Mouse (Mus musculus): Measurements from ENCODE around the gene Vmp1.

The Vmp1 gene

DNA sequence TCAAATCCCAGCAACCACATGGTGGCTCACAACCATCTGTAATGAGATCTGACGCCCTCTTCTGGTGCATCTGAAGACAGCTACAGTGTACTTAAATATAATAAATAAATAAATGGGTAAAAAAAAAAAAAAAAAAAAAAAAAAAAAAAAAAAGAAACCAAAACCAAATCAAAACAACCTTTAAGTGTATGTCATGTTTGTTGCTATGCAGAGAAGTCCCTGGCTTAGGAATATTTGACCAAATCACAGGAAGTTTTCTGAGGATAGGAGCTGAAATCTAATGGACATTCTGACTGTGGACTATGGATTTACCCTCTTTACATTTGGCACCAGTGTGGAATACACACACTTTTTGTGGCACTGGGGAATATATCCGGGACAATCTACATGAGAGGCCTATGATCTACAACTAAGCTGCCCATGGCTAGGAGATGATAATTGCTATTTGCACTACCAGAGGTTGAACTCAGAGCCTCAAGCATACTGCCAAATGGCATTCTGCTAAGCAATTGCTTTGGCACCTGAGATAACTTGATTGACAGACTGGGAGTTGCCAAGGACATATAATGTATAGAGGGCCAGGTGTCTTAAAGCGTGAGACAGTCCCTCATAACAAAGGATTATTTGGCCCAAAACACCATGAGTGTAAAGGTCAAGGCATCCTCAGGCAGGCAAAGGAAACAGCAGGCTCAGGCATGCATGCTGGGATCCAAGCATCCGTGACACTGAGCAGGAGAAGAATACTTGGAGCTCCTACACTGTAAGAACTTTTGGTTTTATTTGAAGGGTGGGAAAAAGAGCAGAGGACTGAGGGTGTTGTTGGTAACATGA is 84.0 kb downstream of the Vmp1 start:
- DNase-seq: no peak

DNA sequence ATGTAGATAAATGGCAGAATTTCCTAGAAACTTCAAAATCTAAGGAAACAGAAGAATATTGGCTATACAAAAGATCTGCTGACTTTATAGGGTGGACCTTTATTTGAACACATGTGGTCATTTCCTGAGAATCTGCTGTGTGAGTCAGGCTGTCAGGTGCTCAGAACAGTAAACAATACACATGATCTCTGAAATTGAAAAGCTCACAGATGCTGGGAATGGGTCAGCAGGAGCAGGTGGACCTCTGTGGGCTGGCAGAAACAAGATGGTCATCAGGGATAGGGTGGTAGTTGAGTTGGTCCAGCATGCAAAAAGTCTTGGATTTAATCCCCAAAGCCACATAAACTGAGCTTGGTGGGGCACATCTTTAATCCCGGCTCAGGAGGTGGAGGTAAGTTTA is 85.1 kb downstream of the Vmp1 start:
- no peak for DNase-seq

DNA sequence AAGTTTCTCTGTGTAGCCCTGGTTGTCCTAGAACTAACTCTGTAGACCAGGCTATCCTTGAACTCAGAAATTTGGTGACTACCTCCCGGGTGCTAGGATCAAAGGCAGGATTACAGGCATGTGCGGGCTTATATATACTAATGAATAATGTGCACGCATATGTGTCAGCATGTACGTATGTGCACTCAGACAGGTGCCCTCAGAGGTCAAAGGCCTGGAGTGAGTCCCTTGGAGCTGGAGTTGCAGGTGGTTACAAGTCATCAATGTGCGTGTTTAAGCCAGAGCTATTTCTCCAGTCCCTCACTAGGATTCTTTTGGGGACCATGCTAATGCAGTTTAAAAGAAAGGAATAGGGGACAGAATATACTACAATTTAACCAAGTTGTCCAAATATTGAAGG is 85.5 kb downstream of the Vmp1 start:
- no peak for DNase-seq

DNA sequence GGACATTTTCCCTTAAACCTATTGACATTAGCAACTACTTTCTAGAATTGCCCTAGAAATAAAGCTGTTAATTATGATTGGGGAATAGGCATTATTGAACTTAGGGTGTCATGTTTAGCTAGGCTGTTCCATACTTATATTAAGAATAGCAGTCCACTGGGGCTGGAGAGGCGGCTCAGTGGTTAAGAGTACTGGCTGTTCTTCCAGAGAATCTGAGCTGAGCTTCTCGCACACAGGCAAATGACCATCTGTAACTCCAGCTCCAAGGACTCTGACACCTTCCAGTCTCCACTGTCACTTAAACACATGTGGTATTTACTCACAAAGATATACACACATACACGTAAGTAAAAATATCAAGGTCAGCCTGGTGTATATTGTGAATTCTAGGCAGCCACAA is 86.7 kb downstream of the Vmp1 start:
- DNase-seq: no peak

DNA sequence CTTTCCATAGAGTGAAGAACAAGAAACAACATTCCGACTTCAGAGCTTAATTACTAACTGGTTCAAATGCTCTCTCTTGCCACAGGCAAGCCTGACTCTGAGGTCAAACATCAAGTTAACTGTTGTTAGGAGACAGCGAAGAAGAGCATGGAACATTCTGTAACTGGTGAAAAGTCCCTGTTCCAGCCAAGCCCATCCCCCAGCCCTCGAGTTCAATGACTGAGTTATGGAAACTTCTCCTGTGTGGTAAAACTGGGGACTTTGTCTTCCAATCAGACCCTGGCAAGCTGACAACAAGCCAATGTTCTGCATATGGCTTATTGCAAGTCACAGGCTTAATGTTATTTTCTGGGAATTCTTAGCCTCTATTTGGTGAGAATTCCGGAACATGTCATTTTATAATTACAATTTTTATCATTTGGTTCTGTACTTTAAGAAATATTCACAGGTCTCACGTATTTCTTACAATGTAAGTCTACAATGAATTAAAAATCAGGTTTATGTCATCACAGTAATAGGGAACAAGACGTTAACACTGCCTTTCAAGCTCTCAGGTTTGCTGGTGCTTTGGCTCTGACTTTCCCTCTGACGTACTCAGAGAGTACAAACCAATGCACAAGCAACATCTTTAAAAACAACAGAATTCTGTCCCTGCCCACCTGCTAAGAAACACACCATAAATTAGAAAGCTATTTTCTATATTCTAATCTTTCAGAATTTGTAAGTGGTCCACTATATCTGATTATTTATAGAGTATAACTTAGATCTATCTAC is 87.3 kb downstream of the Vmp1 start:
- peak; percentile 21 for DNase-seq

DNA sequence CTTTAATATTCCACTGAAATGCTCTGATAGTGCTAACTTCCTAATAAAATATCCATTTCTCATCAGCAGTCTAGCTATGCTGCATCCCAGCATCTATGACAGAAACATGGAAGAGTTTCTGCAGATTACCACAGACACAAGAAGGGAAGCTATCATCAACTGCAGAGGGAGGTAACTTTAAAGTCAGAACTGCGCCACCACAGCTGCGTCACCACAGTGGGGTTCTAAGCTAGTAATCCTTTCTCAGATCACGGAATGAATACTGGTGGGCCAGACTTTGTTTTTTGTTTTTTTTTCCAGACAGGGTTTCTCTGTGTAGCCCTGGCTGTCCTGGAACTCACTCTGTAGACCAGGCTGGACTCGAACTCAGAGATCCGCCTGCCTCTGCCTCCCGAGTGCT is 88.3 kb downstream of the Vmp1 start:
- no peak for DNase-seq

DNA sequence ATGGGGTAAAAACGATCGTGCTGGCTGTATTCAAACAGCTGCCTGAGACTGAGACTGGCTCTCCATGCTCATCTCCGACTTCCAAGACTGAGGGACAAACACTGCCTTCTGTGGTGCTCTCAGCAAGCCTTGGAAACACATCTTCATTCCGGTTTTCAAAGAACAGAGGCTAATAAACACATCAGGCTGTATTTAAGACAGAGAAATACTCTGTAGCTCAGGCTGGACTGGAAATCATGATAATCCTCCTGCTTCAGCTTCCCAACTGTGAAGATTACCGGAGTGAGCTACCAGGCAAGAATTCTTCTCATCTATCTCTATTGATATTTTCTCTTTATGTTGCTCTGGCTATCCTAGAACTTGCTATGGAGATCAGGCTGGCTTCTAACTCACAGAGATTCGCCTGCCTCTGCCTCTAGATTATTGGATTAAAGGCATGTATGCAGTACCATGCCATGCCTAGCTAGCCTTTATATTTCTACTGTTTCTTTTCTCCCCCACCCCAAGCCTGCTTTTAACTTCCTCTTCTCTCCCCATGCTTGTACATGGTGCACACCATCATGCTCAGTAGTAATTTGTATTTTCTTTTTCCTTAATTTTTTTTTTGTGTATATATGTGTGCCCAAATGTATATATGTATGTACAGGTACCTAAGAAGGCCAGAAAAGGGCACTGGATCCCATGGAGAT is 89.3 kb downstream of the Vmp1 start:
- DNase-seq: no peak

DNA sequence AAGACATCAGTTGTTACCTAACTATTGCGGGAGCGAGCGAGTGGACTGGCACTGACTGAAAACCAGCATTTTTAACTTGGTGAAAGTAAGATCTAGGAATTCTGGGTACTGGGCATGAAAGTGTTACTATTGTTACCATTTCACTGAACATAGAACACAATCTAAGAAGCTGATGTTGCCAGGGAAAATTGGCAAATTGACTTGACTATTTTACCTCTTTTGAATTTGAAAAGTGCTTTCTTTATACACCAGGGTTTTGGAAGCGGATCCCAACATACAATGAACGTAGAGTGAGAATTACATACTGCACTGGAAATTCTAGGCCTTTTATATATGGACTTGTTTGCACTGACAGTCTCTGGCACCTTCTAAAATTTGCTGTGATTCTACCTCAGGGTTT is 90.2 kb downstream of the Vmp1 start:
- DNase-seq: no peak

DNA sequence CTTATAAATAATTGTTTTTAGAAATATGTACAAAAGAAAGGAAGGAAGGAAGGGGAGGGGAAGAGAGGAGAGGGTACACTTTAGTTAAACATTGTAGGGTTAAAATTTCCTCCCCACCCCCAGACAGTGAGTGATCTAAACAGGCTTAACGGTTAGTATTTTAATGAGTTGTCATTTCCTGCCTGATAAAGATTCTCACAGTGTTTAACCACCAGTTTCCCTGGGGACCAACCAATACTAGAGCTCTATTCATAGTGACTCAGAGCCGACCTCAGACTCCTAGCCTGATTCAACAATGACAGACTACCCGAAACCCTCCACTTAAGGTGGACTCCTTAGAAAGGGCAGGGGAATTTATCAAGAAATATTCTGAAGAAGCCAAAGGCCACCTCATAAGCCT is 90.6 kb downstream of the Vmp1 start:
- DNase-seq: no peak

DNA sequence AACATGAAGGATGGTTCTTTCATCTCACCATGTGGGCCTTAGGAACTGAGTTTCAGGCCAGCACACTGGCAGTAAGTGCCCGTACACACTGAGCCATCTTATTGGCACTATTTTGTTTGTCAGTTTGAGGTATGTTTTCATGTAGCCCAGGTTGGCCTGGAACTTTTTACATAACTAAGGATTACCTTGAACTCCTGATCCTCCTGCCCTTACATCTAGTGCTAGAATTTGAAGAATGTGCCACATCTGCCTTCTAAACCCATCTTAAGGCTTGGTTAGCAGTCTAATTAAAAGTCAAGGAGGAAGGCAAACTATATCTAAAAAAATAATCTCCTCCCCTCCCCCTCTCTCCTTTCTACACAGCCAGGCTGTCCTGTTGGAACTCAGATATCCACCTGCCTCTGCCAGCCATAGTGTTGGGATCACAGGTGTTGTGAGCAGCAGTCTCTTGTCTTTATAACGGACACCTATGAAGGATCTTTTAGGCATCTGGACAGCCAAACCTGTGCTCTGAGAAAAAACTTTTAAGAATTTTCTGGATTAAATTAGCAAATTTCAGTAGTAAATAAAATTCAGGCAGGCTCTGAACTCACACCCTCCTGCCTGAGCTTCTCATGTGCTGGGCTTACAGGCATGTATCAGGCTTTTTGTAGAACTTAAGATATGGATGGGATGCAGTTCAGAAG is 91.6 kb downstream of the Vmp1 start:
- DNase-seq: no peak

DNA sequence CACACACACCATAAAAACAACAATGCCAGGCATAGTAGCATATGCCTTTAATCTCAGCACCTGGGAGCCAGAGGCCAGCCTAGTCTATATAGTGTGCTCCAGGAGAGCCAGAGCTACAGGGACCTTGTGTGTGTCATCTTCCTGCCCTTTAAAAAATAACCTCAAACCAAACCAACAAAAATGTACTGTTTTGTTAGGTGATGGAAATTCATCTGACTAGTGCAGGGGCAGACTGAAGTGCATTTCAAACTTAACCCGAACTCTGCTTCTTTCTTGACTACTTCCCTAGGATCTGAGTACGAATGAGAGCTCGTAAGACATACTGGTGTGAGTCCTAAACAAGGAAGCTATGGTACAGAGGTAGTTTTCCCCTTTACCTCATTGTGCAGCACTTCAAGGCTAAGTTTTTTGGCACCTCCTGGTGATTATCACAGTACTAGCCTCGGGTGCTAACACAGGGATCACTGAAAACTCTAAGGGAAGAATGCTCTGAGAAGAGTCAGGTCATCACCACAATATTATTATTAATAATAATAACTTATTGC is 92.3 kb downstream of the Vmp1 start:
- DNase-seq: no peak

DNA sequence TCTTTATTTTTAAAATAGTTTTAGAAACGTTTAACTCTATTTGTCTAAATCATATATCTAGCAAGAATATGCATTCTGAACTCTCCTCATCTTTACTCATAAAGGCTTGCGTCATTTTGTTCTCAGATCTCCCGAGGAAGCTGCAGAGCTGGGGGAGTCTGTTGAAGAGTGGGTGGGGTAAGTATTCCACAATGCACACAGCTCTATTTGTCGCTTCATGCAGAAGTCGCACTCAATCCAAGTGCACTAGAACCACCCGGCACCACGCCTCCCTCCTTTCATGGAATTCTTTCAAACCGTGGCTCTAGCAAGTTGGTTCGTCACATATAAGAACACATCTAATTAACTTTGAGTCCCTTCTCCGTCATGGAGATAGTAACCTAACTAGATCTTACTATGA is 93.1 kb downstream of the Vmp1 start:
- DNase-seq: no peak

DNA sequence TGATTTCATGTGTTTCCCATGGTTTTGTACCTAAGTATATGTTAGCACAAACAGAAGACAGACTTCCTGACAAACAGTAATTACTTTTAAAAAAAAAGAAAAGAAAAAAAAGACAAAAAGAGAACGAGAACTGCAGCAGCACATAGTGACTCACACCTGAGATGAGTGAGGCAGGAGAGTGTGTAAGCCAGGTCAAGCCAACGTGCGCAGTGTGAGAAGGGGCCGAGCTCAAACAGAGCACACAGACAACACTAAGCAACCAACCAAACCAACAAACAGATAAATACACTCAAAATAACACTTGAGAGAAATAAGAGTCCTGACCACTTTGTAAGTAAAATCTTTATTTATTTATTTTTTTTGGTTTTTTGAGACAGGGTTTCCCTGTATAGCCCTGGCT is 93.6 kb downstream of the Vmp1 start:
- DNase-seq: no peak

DNA sequence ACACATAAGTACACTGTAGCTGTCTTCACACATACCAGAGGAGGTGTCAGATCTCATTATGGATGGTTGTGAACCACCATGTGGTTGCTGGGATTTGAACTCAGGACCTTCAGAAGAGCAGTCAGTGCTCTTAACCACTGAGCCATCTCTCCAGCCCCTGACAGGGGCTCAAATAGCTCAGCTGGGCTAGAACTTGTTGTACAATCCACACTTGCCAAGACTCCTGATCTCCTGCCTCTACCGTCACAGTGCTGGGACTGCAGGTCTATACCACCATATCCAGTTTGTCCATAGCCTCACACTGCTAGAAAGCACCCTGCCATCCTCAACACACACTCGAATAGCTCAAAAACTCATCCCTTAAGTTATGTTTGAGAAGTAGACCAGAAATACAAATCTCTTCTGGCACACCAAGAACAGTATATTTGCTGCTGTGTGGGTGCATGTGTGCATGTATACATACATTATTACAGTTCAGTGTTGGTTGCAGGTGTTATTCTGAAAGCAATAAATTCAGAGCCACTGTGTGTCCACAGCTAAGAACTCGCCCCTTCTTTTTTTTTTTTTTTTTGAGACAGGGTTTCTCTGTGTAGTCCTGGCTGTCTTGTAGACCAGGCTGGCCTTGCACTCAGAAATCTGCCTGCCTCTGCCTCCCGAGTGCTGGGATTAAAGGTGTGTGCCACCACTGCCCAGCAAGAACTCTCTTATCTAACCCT is 94.9 kb downstream of the Vmp1 start:
- no peak for DNase-seq

DNA sequence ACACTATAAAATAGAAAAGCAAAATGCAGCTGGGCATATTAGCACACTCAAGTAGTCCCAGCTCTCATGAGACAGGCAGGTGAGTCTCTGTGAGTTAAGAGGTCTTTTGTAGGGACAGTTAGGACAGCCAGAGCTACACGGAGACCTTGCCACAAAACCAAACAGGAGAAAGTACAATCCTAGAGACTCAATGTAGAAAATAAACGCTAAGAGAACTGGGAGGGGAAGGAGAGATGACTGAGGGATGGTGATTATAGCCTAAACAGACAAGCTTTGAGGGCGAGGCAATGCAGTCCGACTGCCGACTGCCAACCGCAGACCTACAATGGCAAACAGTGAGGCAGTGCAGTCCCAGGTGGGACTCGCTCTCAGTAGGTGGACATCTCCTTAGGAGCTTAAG is 95.8 kb downstream of the Vmp1 start:
- no peak for DNase-seq

DNA sequence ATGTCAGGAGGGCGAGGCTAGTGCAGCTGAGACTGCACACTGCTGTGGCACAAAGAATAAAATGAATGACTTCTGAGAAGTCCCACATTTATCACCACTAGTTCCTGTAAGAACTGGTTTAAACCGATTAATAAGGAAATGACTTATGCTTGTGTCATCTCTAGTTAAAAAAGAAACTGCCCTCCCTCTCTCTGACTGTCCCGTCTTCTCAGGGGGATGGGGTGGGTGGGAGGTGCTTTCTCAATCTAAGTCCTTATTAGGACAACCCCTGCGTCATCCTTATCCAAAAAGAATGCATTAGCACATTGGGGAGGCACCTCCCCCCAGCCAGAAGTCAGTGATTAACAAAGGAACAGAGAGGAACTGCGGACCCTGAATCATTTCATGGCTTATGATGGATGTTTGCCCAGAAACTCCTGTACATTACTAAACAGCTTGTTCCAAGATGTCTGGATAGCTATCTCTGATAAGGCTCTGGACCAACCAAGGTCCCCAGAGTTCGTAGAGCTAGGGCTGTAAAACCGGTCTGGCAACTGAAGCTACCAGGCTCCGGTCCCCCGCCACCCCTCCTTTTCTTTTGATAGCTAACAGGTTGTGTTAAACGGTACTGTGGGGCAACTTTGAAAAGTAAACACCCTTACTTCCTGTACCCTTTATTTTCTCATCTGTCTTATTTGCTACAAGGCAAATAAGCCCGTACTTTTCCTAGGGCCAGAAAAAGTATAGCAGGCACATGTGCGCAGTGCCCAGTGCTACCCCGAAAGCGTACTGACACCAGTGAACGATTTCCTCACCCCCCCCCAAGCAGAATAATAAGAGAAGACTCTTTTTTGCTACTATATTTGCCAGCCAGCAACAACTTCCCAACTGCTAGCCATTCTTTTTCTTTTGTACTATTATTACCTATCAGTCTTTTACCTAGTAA is 96.5 kb downstream of the Vmp1 start:
- DNase-seq: no peak

DNA sequence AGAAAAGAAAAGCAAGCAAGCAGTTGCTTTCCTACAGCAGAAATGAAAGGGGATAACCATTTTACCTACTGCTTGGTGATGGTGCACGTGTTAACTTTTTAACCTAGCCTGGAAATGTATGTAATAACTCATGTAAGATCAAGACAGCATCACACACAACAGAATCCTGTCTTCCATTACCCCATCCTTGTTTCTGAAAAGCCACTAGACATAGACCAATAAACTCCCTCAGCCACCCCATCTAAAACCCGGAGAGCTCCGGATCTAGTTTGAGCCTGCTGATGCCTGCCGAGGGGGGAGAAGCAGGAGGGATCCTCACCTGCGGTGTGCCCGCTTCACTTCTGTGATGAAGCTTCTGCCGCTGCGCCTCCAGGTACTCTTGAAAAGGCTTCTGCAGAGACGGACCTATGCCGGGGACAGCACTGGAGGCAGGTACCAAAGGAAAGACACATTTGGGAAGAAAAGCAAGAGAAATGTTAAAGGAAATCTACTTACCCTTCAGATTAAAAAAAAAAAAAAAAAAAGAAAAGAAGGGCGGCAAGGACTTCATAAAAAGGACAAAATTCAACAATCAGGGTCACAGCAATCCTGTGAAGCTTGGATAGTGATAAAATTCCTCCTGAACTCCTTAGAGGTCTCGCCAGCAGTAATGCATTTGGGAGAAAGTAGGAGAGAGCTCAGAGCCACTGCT is 97.3 kb downstream of the Vmp1 start:
- DNase-seq: no peak

DNA sequence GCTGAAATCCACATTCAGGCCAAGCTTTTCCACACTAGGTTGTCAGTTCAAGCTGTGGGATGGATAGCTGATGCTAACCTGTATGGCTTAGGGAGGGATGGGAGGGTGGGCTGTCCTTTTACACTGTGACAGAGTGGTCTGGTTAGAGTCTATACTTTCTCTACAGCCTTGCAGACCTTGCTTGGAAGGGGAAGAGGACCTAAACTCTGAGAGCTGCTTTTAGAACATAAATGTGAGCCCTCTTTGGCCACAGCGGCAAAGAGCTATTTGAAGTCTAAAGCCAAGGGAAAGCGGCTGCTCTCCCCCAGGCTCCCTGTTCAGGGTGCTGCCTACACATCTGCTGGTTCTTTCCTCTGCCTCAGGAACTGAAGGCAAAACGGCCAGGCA is 98.0 kb downstream of the Vmp1 start:
- no peak for DNase-seq

DNA sequence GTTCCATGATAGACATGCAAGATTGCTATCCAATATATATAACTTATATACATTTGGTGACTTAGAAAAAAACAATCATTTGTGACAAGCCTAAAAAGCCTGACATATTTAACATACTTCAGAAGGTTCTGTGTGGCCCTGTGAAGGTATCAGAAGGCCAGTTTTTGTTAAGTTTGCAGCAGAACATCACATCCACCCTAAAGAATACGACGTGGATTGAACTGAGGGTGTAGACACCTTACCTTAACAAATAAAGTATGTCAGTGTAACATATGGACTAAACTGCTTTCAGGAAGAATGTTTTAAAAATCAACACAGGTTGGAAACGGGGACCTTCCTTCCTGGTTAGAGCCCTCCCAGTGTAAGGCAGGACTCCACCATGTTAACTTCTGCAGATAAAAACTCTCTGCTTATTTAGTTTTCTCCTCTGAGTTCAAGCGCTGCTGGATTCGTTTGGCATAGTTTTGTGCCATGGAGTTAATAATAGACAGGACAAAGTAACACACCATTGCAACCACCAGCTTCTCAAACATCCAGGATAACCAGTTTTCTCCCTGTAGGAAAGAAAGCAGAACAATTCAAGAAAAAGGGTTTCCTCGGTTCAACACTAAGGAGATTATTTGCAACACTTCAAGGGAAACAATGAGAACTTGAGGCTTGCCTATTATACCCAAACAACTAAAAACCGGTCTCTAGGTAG is 98.6 kb downstream of the Vmp1 start:
- no peak for DNase-seq
